Mouse (Mus musculus): ENCODE measurements around the gene Elavl2.
"Not testable (repeated sequence)": the region's sequence is repeated elsewhere in the genome, so short reads cannot be mapped to it uniquely, and the experiment has no call there.

Elavl2 gene

GRCm38 (mm10) chr4:91334177-91334576, 66.4 kb downstream of the Elavl2 start:
- no peak for DNase-seq (ENCODE audit: low spot score in 2 of 2)

GRCm38 (mm10) chr4:91310801-91311200, 89.8 kb downstream of the Elavl2 start:
- no peak for DNase-seq (ENCODE audit: low spot score in 2 of 2)

- no peak for DNase-seq (ENCODE audit: low spot score in 2 of 2)
These were observed 102.9 kb downstream of the Elavl2 start for GRCm38 (mm10) chr4:91297706-91298105.

GRCm38 (mm10) chr4:91295317-91295716, 105.3 kb downstream of the Elavl2 start:
- DNase-seq (ENCODE audit: low spot score in 2 of 2), result no peak

GRCm38 (mm10) chr4:91291526-91291925, 109.1 kb downstream of the Elavl2 start:
- no peak for DNase-seq (ENCODE audit: low spot score in 2 of 2)

DNA sequence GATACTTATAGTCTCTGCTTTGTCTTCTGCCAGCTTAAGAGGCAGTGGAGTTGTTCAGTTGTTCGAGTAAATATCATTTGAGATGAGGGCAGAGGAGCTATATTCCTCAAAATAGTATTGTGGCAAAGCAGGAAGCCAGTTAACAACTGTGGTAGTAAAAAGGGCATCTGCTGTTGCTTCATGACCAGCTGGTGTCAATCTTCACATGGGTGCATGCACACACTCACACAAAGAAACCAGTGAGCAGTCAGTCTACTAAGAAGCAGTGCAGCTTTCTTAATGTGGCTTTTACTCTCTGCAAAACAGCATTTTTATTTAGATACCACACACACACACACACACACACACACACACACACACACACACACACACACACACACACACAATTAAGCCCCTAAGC, 110.2 kb downstream of the Elavl2 start:
- DNase-seq (ENCODE audit: low spot score in 2 of 2), result no peak

GRCm38 (mm10) chr4:91289151-91289550, 111.4 kb downstream of the Elavl2 start:
- no peak for DNase-seq (ENCODE audit: low spot score in 2 of 2)

- DNase-seq (ENCODE audit: low spot score in 2 of 2), result no peak
These were observed 132.2 kb downstream of the Elavl2 start for GRCm38 (mm10) chr4:91268390-91268789.

GRCm38 (mm10) chr4:91263733-91264440, 136.7 kb downstream of the Elavl2 start:
- no peak for DNase-seq (ENCODE audit: low spot score in 2 of 2)

- no peak for DNase-seq (ENCODE audit: low spot score in 2 of 2)
These were observed 137.7 kb downstream of the Elavl2 start for GRCm38 (mm10) chr4:91262839-91263238.

DNA sequence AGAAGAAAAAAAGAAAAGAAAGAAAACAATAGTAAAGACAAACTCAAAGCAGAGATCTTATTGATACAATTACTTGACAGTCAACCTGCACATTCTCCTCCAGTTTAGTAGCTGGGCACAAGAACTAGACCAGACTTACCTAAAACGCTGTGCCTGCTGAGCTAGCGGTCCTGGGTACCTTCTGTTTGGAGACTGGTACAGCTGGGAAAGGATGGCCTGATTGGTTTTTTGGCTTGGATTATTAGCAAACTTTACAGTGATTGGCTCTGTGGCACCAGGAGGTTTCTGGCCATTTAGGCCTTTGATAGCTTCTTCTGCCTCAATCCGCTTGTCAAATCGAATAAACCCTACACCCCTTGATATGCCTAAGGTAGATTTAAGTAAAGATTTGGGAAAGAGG, 140.0 kb downstream of the Elavl2 start:
- no peak for DNase-seq (ENCODE audit: low spot score in 2 of 2)

DNA sequence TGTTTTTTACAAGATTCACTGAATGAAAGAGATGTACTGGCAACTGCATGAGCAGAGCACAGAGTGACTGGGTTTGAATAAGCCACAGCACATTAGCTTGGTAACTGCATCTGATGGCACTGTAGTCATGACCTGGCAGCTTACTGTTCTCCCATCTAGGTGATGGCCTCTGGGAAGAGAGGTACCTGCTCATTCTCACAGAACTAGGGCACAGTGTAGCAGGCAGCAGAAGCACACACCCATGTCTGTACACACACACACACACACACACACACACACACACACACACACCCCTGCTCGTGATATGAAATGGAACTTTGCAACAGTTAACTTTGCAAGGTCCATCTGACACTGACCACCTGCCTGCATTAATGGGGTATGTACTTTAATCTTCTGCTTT, 151.9 kb downstream of the Elavl2 start:
- no peak for DNase-seq (ENCODE audit: low spot score in 2 of 2)

GRCm38 (mm10) chr4:91245136-91245535, 155.4 kb downstream of the Elavl2 start:
- not testable (repeated sequence) for DNase-seq (ENCODE audit: low spot score in 2 of 2)

DNA sequence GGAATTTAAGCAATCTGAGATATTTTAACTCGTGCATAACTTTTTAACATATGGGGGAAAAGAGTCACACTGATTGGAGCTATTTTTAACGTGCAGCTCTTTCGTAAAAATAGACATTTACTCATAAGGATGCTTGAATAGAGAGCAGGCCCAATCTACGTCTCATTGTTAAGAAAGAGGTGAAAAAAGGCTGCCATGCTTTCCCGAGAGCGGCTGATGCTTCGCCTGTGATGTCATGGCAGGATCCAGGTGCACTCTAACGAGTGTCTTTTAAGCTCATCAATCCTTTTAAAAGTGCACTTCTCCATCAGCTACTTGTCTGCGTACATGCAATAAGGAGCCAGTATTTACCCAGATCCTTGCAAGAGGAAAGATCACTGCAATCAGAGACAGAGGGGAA, 156.0 kb downstream of the Elavl2 start:
- no peak for DNase-seq (ENCODE audit: low spot score in 2 of 2)

GRCm38 (mm10) chr4:91243896-91244295, 156.7 kb downstream of the Elavl2 start:
- DNase-seq (ENCODE audit: low spot score in 2 of 2), result no peak

DNA sequence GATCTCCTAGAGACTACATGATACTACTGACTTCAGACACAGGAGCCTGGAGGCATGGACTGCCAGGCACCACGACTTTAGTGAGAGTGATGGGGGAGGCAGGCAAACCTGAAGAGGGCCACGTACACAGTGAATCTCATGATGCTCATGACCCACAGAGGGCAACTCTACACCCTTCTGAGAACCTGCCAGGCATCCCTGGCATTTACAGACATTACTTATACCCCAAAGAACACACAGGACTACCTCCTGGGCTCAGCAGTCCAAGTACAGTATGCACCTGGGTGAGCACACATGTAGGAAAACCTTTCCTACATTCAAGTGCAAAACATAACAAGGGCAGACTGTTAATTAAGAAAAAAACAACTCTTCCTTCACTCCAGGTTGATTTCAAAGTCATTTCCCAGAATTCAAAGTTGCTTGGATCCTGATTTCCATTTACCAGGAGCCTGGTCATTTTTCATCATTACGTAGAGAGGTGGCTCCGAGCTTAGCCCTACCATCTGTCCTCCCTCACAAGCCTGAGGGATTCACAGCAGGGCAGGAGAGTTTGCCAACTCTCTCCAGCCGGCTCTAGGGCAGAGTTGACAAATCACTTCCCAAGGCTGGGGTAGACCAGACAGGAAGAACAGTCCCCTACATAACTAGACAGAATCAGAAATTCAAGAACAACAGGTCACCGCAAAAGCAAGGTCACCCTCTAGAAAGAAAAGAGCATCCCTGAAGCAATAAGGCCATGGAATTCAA, 161.7 kb downstream of the Elavl2 start:
- no peak for DNase-seq (ENCODE audit: low spot score in 2 of 2)

DNA sequence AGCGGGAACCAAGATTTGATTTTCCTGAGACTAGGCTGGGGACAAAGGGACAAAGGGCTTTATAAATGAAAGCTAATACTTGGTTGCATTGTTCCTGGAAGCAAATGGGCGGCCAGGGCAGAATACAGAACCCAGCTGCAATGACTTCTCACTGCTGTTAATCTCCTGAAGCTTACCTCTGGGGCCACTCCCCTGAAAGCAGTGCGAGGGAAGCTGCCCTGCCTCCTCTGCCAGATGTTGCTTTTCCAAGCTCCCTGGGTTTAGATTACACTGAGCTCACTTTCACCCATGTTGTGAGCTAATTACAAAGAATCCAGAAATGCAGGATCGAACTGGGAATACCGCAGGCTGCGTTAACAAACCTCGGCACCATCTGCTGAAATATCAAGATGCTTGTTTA, 163.6 kb downstream of the Elavl2 start:
- no peak for DNase-seq (ENCODE audit: low spot score in 2 of 2)

DNA sequence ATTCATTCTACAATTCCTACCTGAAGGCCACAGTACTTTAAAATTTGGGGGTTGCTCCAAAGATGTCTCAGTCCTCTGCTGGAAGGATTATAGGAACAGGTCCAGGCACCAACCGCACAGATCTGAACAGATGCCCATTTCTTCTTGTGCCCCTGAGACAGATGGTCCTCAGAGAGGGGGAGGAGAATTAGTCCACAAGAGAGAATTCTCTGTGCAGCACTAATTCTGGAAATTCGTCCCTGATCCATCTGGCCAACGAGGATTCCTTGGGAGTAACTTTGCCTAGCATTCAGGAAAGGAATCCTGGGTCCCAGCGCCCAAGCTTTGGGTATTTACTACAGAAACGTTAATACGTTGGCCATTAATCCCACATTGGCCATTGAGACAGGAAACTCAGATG, 165.6 kb downstream of the Elavl2 start:
- no peak for DNase-seq (ENCODE audit: low spot score in 2 of 2)

- DNase-seq (ENCODE audit: low spot score in 2 of 2), result no peak
These were observed 167.0 kb downstream of the Elavl2 start for GRCm38 (mm10) chr4:91233599-91233998.

- DNase-seq (ENCODE audit: low spot score in 2 of 2), result no peak
These were observed 170.1 kb downstream of the Elavl2 start for GRCm38 (mm10) chr4:91230439-91230863.

DNA sequence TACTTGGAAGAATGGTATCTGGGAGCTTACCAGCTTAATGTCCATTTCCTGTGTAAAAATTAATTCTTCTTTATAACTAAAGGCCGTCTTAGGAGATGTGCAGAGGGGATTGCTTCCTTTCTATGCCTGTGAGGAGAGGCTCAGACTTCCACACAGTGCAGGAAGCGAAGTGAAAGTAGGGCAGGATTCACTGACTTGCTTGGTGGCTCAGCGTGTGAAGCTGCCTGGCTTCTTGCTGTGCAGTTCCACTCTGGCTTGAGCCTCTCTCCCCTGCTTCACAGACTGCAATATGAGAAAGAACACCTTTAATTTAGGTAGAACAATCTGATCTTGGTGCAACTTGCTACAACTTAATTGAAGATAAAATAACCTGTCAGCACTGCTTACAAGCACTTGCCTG, 172.2 kb downstream of the Elavl2 start:
- no peak for DNase-seq (ENCODE audit: low spot score in 2 of 2)

DNA sequence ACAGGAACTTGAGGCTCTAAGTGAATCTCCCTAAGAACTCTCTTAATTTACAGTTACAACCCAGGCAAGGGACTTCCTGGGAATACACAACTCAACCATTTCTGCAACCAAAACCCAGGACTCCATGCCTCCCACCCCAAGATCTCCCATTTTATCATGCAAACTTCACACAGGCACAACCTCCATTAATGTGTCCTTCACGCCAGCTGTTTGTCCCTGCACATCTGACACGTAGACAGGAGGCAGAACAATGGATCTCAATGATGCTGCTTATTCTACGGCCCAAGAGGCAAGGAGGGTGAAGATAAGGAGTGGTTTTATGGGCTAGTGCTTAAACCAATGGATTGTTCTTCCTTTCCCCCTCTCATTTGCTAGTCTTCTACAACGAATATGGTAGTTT, 176.8 kb downstream of the Elavl2 start:
- DNase-seq (ENCODE audit: low spot score in 2 of 2), result no peak

- no peak for DNase-seq (ENCODE audit: low spot score in 2 of 2)
These were observed 181.3 kb downstream of the Elavl2 start for GRCm38 (mm10) chr4:91219322-91219721.

All from urinary bladder, postnatal 4 days (tissue).